Mouse (Mus musculus): ENCODE results near the gene Tnfaip8l2. TPM values are rescaled to one million over a fixed set of nuclear protein-coding genes. Genes with fewer than 3 reads are reported as not detected.
A peak's percentile ranks its signal among the peaks of the same experiment; 100 is the strongest.
"Not testable (repeated sequence)": the region's sequence is repeated elsewhere in the genome, so short reads cannot be mapped to it uniquely, and the experiment has no call there.

Gene Tnfaip8l2
- polyA plus RNA-seq, 1 experiment from 2014 or later: 3.1 TPM

DNA sequence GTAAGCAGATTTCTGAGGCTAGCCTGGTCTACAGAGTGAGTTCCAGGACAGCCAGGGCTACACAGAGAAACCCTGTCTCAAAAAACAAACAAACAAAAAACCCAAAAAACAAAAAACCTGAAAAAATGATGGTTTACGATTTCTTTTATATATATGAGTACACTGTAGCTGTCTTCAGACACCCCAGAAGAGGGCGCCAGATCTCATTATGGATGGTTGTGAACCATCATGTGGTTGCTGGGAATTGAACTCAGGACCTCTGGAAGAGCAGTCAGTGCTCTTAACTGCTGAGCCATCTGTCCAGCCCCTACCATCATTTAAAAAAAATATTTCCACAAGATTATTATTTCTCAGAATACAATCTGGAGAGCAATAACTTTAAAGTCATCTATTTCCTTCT lies 9.8 kb downstream of the Tnfaip8l2 start:
- not testable (repeated sequence) for ATAC-seq (ENCODE audit: low FRiP score); H3K9me3 ChIP-seq; H3K27me3 ChIP-seq; H3K27ac ChIP-seq; H3K4me2 ChIP-seq; H3K9ac ChIP-seq
- 91% methylated on average over 2 of the region's 2 CpGs for WGBS
- H3K4me1 ChIP-seq (replicated peaks): peaks cover 29% of the 10 kb centered on the region
- 0 out of 2 replicates have a peak overlapping the region, but pooled peaks have one; percentile 67 for H3K4me3 ChIP-seq
- peaks cover 27% of the 10 kb centered on the region for H3K36me3 ChIP-seq

DNA sequence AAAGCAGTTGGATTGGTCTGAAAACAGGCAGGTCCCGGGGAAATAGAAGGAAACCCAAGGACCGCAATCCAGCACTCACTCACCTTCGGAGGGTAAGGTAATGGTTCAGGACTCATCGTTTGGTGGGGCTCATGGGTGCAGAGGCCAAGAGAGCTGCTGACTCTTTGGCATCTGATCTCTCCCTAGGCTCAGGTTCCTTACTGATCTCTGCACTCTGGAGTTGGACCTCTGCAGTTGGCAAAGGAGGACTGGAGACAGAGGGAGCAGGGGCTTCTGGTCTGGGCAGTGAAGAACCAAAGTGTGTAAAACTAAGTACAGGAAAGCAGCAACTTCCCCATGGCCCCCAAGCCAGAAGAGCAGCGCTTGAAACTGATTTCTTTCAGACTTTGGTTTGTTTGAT lies 12.1 kb downstream of the Tnfaip8l2 start:
- peak overlapping the region; percentile 19; the same call in 1 of the 2 replicates for H3K9ac ChIP-seq
- no peak overlapping the region for H3K4me3 ChIP-seq
- no peak for ATAC-seq (ENCODE audit: low FRiP score)
- no peaks in the 10 kb centered on the region for H3K9me3 ChIP-seq
- 91% methylated on average over 5 of the region's 5 CpGs for WGBS
- no peak overlapping the region for H3K27ac ChIP-seq
- H3K4me1 ChIP-seq (replicated peaks): peaks cover 15% of the 10 kb centered on the region
- no peaks in the 10 kb centered on the region for H3K27me3 ChIP-seq
- H3K36me3 ChIP-seq: peaks cover 27% of the 10 kb centered on the region
- H3K4me2 ChIP-seq: no peak overlapping the region

DNA sequence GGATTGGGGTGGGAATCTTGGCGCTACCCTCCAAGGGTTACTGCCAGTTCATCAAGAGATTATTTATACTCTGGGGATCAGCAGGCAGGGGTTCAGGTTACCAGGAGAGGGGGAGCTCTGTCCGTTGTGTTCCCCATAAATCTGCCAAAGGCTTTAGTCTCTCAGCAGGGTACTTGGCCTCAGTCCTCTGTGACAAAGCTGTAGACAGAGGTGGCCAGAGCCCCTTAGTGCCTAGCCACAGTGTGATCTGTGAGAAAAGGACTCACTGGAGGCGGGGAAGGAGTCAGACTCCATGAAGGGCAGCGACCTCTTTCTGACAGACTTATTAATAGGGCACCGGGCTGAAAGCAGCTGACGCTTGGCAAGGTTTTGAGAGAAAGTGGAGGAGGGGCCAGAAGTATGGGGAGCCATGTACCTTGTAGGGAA lies 12.9 kb downstream of the Tnfaip8l2 start:
- Histone ChIP-seq H3K9me3 (no peaks in the 10 kb centered on the region), H3K27me3 (no peaks in the 10 kb centered on the region), H3K4me2 (no peak overlapping the region), H3K27ac (no peak overlapping the region), H3K36me3 (peaks cover 27% of the 10 kb centered on the region), H3K9ac (no peak overlapping the region), H3K4me1 (replicated peaks) (peaks cover 16% of the 10 kb centered on the region), H3K4me3 (no peak overlapping the region)
- WGBS: 47% methylated on average over 6 of the region's 6 CpGs
- no peak for ATAC-seq (ENCODE audit: low FRiP score)

- H3K4me3 ChIP-seq: no peak overlapping the region
- WGBS: 35% methylated on average over 5 of the region's 5 CpGs
- H3K9me3 ChIP-seq: no peaks in the 10 kb centered on the region
- H3K27me3 ChIP-seq: no peaks in the 10 kb centered on the region
- H3K4me1 ChIP-seq (replicated peaks): peaks cover 8% of the 10 kb centered on the region; the same call in 1 of the 2 replicates
- H3K27ac ChIP-seq: peak overlapping the region; percentile 30; the same call in 1 of the 2 replicates
- no peak for ATAC-seq (ENCODE audit: low FRiP score)
- peaks cover 51% of the 10 kb centered on the region for H3K36me3 ChIP-seq
- H3K9ac ChIP-seq: no peak overlapping the region
- H3K4me2 ChIP-seq: no peak overlapping the region
Measured at GRCm38 (mm10) chr3:95124972-95125371, 17.2 kb downstream of the Tnfaip8l2 start.

DNA sequence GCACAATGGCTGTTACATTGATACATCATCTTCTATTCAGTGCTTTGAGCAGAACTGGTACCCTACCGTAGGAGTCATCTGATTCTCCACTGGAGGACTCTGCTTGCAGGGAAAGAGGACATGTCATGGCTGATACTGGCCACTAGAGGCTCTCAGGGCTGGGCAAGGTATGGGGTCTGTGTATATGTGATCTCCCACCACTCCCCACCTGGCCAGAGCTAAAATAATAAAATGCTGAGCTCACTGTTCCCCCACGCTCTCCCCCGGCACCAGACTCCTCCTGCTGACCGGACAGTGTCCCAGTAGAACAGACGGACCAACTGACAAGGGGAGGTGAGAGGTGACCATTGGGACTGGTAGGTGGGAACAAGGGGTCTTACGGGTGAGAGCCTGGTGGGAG lies 17.9 kb downstream of the Tnfaip8l2 start, which contains the start of gene Tmod4:
Gene Tmod4 (plus strand): TSS at position 231 of the 400 bp plus-strand sequence.
- peaks cover 51% of the 10 kb centered on the region for H3K36me3 ChIP-seq
- H3K4me3 ChIP-seq: no peak within 1 kb of the TSS
- no peak; the same call in 1 of the 2 replicates for ATAC-seq (ENCODE audit: low FRiP score)
- peak within 1 kb of the TSS; percentile 30; the same call in 1 of the 2 replicates for H3K27ac ChIP-seq
- peaks cover 8% of the 10 kb centered on the region; the same call in 1 of the 2 replicates for H3K4me1 ChIP-seq (replicated peaks)
- H3K9me3 ChIP-seq: no peaks in the 10 kb centered on the region
- H3K27me3 ChIP-seq: no peaks in the 10 kb centered on the region
- no peak within 1 kb of the TSS for H3K9ac ChIP-seq
- H3K4me2 ChIP-seq: no peak within 1 kb of the TSS
- 68% methylated on average over 6 of the region's 6 CpGs for WGBS

GRCm38 (mm10) chr3:95121580-95121979 lies 20.6 kb downstream of the Tnfaip8l2 start:
- no peaks in the 10 kb centered on the region for H3K9me3 ChIP-seq
- H3K4me2 ChIP-seq: no peak overlapping the region
- no peaks in the 10 kb centered on the region for H3K27me3 ChIP-seq
- H3K4me3 ChIP-seq: no peak overlapping the region
- no peak overlapping the region for H3K9ac ChIP-seq
- peaks cover 62% of the 10 kb centered on the region for H3K36me3 ChIP-seq
- WGBS: 87% methylated on average over 6 of the region's 6 CpGs
- H3K27ac ChIP-seq: no peak overlapping the region
- peaks cover 8% of the 10 kb centered on the region; the same call in 1 of the 2 replicates for H3K4me1 ChIP-seq (replicated peaks)
- no peak for ATAC-seq (ENCODE audit: low FRiP score)

DNA sequence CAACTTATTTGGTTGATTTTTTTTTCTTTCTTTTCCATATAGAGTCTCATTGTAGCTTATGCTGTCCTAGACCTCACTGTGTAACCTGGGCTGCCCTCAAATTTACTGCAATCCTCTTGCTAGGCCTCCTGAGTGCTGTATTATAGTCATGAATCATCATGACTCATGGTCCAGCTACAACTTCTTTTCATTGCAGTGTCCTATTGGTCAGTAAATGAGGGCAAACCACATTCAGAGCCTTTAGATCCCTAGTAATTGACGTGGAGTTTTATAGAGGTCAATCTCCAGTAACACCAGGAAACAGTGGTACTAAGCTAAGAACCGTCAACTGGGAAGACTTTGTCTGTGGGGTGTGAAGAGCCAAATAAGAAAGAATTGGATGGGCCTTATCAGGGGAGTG lies 24.4 kb downstream of the Tnfaip8l2 start:
- H3K27me3 ChIP-seq: no peaks in the 10 kb centered on the region
- no peak overlapping the region for H3K9ac ChIP-seq
- peaks cover 73% of the 10 kb centered on the region for H3K36me3 ChIP-seq
- no peak for ATAC-seq (ENCODE audit: low FRiP score)
- H3K4me3 ChIP-seq: no peak overlapping the region
- 94% methylated on average over 2 of the region's 2 CpGs for WGBS
- H3K4me1 ChIP-seq (replicated peaks): peaks cover 5% of the 10 kb centered on the region
- H3K4me2 ChIP-seq: no peak overlapping the region
- H3K9me3 ChIP-seq: no peaks in the 10 kb centered on the region
- H3K27ac ChIP-seq: no peak overlapping the region

DNA sequence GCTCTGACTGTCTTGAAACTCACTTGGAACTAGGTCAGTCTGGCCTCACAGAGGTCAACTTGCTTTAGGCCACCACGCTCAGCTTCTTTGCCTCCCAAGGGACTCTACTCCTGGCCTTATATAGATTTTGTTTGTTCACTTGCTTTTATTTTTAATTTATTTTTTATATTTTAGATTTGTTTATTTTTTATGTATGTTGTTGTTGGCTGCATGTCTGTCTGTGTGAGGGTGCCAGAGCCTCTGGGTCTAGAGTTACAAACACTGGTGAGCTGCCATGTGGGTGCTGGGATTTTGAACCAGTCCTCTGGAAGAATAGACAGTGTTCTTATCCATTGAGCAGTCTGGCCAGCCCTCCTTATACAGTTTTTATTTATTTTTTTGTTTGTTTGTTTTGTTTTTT lies 29.4 kb downstream of the Tnfaip8l2 start:
- ATAC-seq (ENCODE audit: low FRiP score): no peak
- Histone ChIP-seq H3K9ac (no peak overlapping the region; the same call in 1 of the 2 replicates), H3K4me1 (replicated peaks) (peaks cover 14% of the 10 kb centered on the region), H3K9me3 (no peaks in the 10 kb centered on the region), H3K27ac (no peak overlapping the region), H3K27me3 (no peaks in the 10 kb centered on the region), H3K36me3 (peaks cover 24% of the 10 kb centered on the region), H3K4me3 (peak overlapping the region; percentile 65; the same call in 1 of the 2 replicates), H3K4me2 (peak overlapping the region; percentile 53)
- 85% methylated on average over 1 of the region's 1 CpGs for WGBS

GRCm38 (mm10) chr3:95110911-95111726 lies 31.0 kb downstream of the Tnfaip8l2 start, which contains the start of gene Vps72:
Gene Vps72 (plus strand): TSS chr3:95111022.
- under 1% methylated on average over 54 of the region's 54 CpGs for WGBS

GRCm38 (mm10) chr3:95107898-95108297 lies 34.3 kb downstream of the Tnfaip8l2 start:
- Histone ChIP-seq H3K4me3 (no peak overlapping the region), H3K9ac (no peak overlapping the region), H3K36me3 (no peaks in the 10 kb centered on the region), H3K27me3 (no peaks in the 10 kb centered on the region), H3K9me3 (no peaks in the 10 kb centered on the region), H3K4me1 (replicated peaks) (peaks cover 21% of the 10 kb centered on the region), H3K27ac (no peak overlapping the region), H3K4me2 (no peak overlapping the region)
- no peak for ATAC-seq (ENCODE audit: low FRiP score)
- 76% methylated on average over 2 of the region's 2 CpGs for WGBS

More at GRCm38 (mm10) chr3:95110911-95111726, 31.0 kb downstream of the Tnfaip8l2 start, which contains the start of gene Vps72:
- peak within 1 kb of the TSS; percentile 83 for H3K9ac ChIP-seq
- H3K4me2 ChIP-seq: peak within 1 kb of the TSS; percentile 53
- peaks cover 14% of the 10 kb centered on the region for H3K4me1 ChIP-seq (replicated peaks)
- no peaks in the 10 kb centered on the region for H3K27me3 ChIP-seq
- peak within 1 kb of the TSS; percentile 65 for H3K4me3 ChIP-seq
- H3K27ac ChIP-seq: peak within 1 kb of the TSS; percentile 98
- H3K36me3 ChIP-seq: peaks cover 16% of the 10 kb centered on the region
- ATAC-seq (ENCODE audit: low FRiP score): peak; percentile 66
- H3K9me3 ChIP-seq: no peaks in the 10 kb centered on the region

GRCm38 (mm10) chr3:95107308-95107707 lies 34.9 kb downstream of the Tnfaip8l2 start:
- peak overlapping the region; percentile 64 for H3K4me2 ChIP-seq
- not testable (repeated sequence) for H3K27me3 ChIP-seq; H3K27ac ChIP-seq; H3K9ac ChIP-seq; H3K36me3 ChIP-seq; H3K9me3 ChIP-seq; ATAC-seq (ENCODE audit: low FRiP score)
- peaks cover 15% of the 10 kb centered on the region for H3K4me1 ChIP-seq (replicated peaks)
- H3K4me3 ChIP-seq: peak overlapping the region; percentile 71

- Histone ChIP-seq H3K27me3 (no peaks in the 10 kb centered on the region), H3K4me1 (replicated peaks) (peaks cover 16% of the 10 kb centered on the region), H3K9ac (peak within 1 kb of the TSS; percentile 91), H3K4me3 (peak within 1 kb of the TSS; percentile 71), H3K4me2 (peak within 1 kb of the TSS; percentile 83), H3K36me3 (0 out of 2 replicates have a peak, but pooled peaks cover 3% of the 10 kb centered on the region), H3K9me3 (no peaks in the 10 kb centered on the region), H3K27ac (peak within 1 kb of the TSS; percentile 91)
- WGBS: under 1% methylated on average over 51 of the region's 51 CpGs
- peak; percentile 91 for ATAC-seq (ENCODE audit: low FRiP score)
Measured at GRCm38 (mm10) chr3:95106338-95107117, 35.6 kb downstream of the Tnfaip8l2 start, which contains the start of gene Pip5k1a. Gene Pip5k1a (minus strand): TSS chr3:95106930.
